Mouse (Mus musculus) CD8-positive naive resting alpha-beta T cell, adult 2 months (primary cell): ENCODE results near the gene R3hdm2.

Experiments used
- DNase-seq, 2 experiments: peaks; one replicate each; pipeline ENCODE4 v3.0.0; 2022; ENCODE audit warnings: low read depth in 2 of 2, low spot score in 2 of 2

R3hdm2 gene

GRCm38 (mm10) chr10:127490160-127491127 lies 110.3 kb downstream of the R3hdm2 start:
- no peak for DNase-seq

- no peak for DNase-seq
Measured at GRCm38 (mm10) chr10:127491128-127491512, 111.0 kb downstream of the R3hdm2 start.

- no peak for DNase-seq
Measured at GRCm38 (mm10) chr10:127492118-127492517, 112.0 kb downstream of the R3hdm2 start.

GRCm38 (mm10) chr10:127496156-127496555 lies 116.0 kb downstream of the R3hdm2 start:
- no peak for DNase-seq

GRCm38 (mm10) chr10:127499516-127499915 lies 119.4 kb downstream of the R3hdm2 start:
- no peak for DNase-seq

- no peak for DNase-seq
Measured at GRCm38 (mm10) chr10:127500042-127500441, 119.9 kb downstream of the R3hdm2 start.

GRCm38 (mm10) chr10:127500894-127501893 lies 121.1 kb downstream of the R3hdm2 start, which contains the start of gene Stac3:
Stac3 (plus strand) TSS chr10:127501686.
- DNase-seq = no peak

GRCm38 (mm10) chr10:127508239-127508638 lies 128.1 kb downstream of the R3hdm2 start:
- peak; percentile 67 to 84 for DNase-seq

GRCm38 (mm10) chr10:127509051-127509836 lies 129.1 kb downstream of the R3hdm2 start:
- DNase-seq = peak; percentile 77 to 87

- DNase-seq = no peak
Measured at GRCm38 (mm10) chr10:127509837-127510701, 129.9 kb downstream of the R3hdm2 start.

GRCm38 (mm10) chr10:127510895-127511617 lies 130.9 kb downstream of the R3hdm2 start:
- DNase-seq = no peak

- DNase-seq = peak in 1 of 2 experiments; percentile 50
Measured at GRCm38 (mm10) chr10:127511634-127512306, 131.6 kb downstream of the R3hdm2 start.

GRCm38 (mm10) chr10:127512307-127512666 lies 132.2 kb downstream of the R3hdm2 start:
- DNase-seq = no peak

- DNase-seq = peak; percentile 96 to 97
Measured at GRCm38 (mm10) chr10:127512813-127513212, 132.7 kb downstream of the R3hdm2 start.

GRCm38 (mm10) chr10:127513501-127514091 lies 133.5 kb downstream of the R3hdm2 start:
- no peak for DNase-seq

- DNase-seq = no peak
Measured at GRCm38 (mm10) chr10:127514111-127514698, 134.1 kb downstream of the R3hdm2 start.

GRCm38 (mm10) chr10:127514764-127515163 lies 134.6 kb downstream of the R3hdm2 start, which contains the start of gene Ndufa4l2:
Ndufa4l2 (plus strand) TSS chr10:127514967.
- DNase-seq = no peak
